ENCODE assay signal across 18 mouse cellular contexts in the genomic region with DNA sequence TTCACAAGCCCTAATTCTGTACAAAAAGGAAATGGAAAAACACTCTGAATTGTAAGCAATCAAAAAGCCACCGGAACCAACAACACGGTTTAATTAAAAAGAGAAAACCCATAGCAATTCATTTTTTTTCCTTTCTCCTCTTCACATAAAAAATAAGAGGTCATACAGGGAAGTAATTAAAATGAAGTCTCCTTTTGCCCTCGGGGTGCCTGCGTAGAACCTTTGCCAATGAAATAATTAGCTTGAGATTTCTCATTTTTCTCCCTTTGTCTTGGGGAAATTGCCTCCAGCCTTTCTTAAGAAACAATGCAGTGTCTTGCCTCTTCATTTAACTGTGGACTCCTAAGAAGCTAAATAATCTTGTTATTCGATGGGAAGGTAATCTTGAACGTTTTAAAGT.
"Had no signal": no experiment of that assay in that cellular context is flagged by ENCODE, and none has a peak within 500 bp of the region (broad histone marks: within the 10 kb centered on the region; RNA-seq: fewer than 3 reads in every experiment).

No protein-coding gene starts in this region.

- H3K4me2 ChIP-seq: lung, embryonic 15.5 days; midbrain, embryonic 11.5 days; midbrain, embryonic 13.5 days; neural tube, embryonic 12.5 days; stomach, embryonic 15.5 days had no signal

- H3K4me1 ChIP-seq: lung, embryonic 15.5 days; megakaryocyte, embryonic 14.5 days; midbrain, embryonic 13.5 days; neural tube, embryonic 12.5 days; stomach, embryonic 15.5 days had no signal

- H3K27me3 ChIP-seq: lung, embryonic 15.5 days; megakaryocyte, embryonic 14.5 days; midbrain, embryonic 13.5 days; neural tube, embryonic 12.5 days; stomach, embryonic 15.5 days had no signal

- H3K4me3 ChIP-seq: lung, embryonic 15.5 days; megakaryocyte, embryonic 14.5 days; midbrain, embryonic 13.5 days; neural tube, embryonic 12.5 days; stomach, embryonic 15.5 days had no signal

- H3K9ac ChIP-seq: liver, postnatal 0 days; lung, embryonic 15.5 days; midbrain, embryonic 13.5 days; neural tube, embryonic 12.5 days; stomach, embryonic 15.5 days had no signal

- H3K27ac ChIP-seq: lung, embryonic 15.5 days; macrophage; midbrain, embryonic 13.5 days; neural tube, embryonic 12.5 days; stomach, embryonic 15.5 days; stomach, postnatal 0 days had no signal

- H3K36me3 ChIP-seq: lung, embryonic 15.5 days; midbrain, embryonic 13.5 days; neural tube, embryonic 12.5 days; stomach, embryonic 15.5 days had no signal

- ATAC-seq: liver, postnatal 0 days; lung, postnatal 0 days; midbrain, embryonic 13.5 days; midbrain, embryonic 16.5 days had no signal

- H3K9me3 ChIP-seq: lung, embryonic 15.5 days; megakaryocyte, embryonic 14.5 days; midbrain, embryonic 13.5 days; neural tube, embryonic 12.5 days; stomach, embryonic 15.5 days had no signal

- DNase-seq: liver, postnatal 0 days; lung, adult 2 months; lung, postnatal 14 days; lung, postnatal 36 days; right cerebral cortex, postnatal 14 days; thymus, adult 2 months; thymus, postnatal 25 days; thymus, postnatal 4 days had no signal
